ENCODE assay signal across 10 mouse cellular contexts in the genomic region with DNA sequence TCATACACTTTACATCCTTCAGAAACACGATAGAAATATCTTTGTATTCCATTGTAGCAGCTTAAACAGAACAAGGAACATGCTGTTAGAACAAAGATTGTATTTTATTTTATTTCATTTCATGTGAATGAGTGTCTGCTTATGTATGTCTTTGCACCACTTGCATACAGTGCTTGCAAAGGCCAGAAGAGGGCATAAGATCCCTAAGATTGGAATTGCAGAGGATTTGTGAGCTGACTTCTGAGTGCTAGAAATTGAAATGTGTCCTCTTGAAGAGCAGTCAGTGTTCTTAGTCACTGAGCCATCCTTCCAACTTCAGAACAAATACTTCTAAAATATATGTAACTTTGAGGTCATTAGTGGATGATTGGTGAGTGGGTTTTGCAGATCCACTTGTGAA. TPM values are rescaled to one million over a fixed set of nuclear protein-coding genes. Genes with fewer than 3 reads are reported as not detected.
DNase-seq lines count a peak whose midpoint lies in the region; ATAC-seq lines count a peak whose summit lies in the region.
"Had no signal": no experiment of that assay in that cellular context is flagged by ENCODE, and none has a peak within 500 bp of the region (broad histone marks: within the 10 kb centered on the region; RNA-seq: fewer than 3 reads in every experiment).

No protein-coding gene starts in this region.

- no peak overlapping the region for H3K4me3 ChIP-seq in forebrain, embryonic 14.5 days (ENCODE audit: low read depth, low read length)
- no peak overlapping the region for H3K4me3 ChIP-seq in forebrain, embryonic 13.5 days
- H3K4me3 ChIP-seq: limb, embryonic 13.5 days had no signal

- no peak for ATAC-seq in forebrain, embryonic 14.5 days
- ATAC-seq in forebrain, embryonic 13.5 days = no peak
- no peak for ATAC-seq in megakaryocyte, adult 5-6 weeks (ENCODE audit: poor library complexity, severe bottlenecking)

- no peak overlapping the region for H3K9ac ChIP-seq in forebrain, embryonic 14.5 days (ENCODE audit: low read length)
- no peak overlapping the region for H3K9ac ChIP-seq in forebrain, embryonic 13.5 days
- H3K9ac ChIP-seq: limb, embryonic 13.5 days had no signal

- WGBS in forebrain, embryonic 14.5 days = 60% methylated on average over 1 of the region's 1 CpGs
- 69% methylated on average over 1 of the region's 1 CpGs for WGBS in forebrain, embryonic 13.5 days

- H3K9me3 ChIP-seq in forebrain, embryonic 14.5 days (replicated peaks; ENCODE audit: control insufficient read depth, low read length) = no peaks in the 10 kb centered on the region
- H3K9me3 ChIP-seq in forebrain, embryonic 13.5 days (replicated peaks) = no peaks in the 10 kb centered on the region
- H3K9me3 ChIP-seq: G1E; limb, embryonic 13.5 days had no signal

- DNase-seq in forebrain, embryonic 14.5 days (ENCODE audit: low spot score) = peak; percentile 16
- DNase-seq in layer of hippocampus, adult 9-10 months (ENCODE audit: low spot score) = peak; percentile 22
- DNase-seq in layer of hippocampus, adult 9-11 months = no peak
- DNase-seq in NIH3T3 (ENCODE audit: low read depth) = peak; percentile 42
- DNase-seq in lung, postnatal 25 days (ENCODE audit: low spot score) = peak; percentile 39
- no peak for DNase-seq in adrenal gland, postnatal 14 days

- H3K27me3 ChIP-seq in forebrain, embryonic 14.5 days (replicated peaks; ENCODE audit: control insufficient read depth, insufficient read depth, low read length) = no peaks in the 10 kb centered on the region
- no peaks in the 10 kb centered on the region for H3K27me3 ChIP-seq in forebrain, embryonic 13.5 days
- H3K27me3 ChIP-seq: limb, embryonic 13.5 days had no signal

- H3K4me1 ChIP-seq in forebrain, embryonic 14.5 days (ENCODE audit: control insufficient read depth, insufficient read depth, low read length) = no peaks in the 10 kb centered on the region
- H3K4me1 ChIP-seq in forebrain, embryonic 13.5 days = no peaks in the 10 kb centered on the region
- H3K4me1 ChIP-seq: limb, embryonic 13.5 days had no signal

- no peak overlapping the region for H3K27ac ChIP-seq in forebrain, embryonic 14.5 days (ENCODE audit: low read depth, low read length)
- no peak overlapping the region for H3K27ac ChIP-seq in forebrain, embryonic 13.5 days
- H3K27ac ChIP-seq: limb, embryonic 13.5 days had no signal

- H3K4me2 ChIP-seq in forebrain, embryonic 14.5 days (ENCODE audit: low read length) = no peak overlapping the region
- H3K4me2 ChIP-seq in forebrain, embryonic 13.5 days = no peak overlapping the region
- H3K4me2 ChIP-seq: limb, embryonic 13.5 days had no signal

- H3K36me3 ChIP-seq in forebrain, embryonic 14.5 days (ENCODE audit: control insufficient read depth, insufficient read depth, low read length) = no peaks in the 10 kb centered on the region
- no peaks in the 10 kb centered on the region for H3K36me3 ChIP-seq in forebrain, embryonic 13.5 days (ENCODE audit: poor library complexity, severe bottlenecking)

RNA-seq across cellular contexts. Expression of a gene that starts 27.0 kb away (rescaled TPM):
- polyA plus RNA-seq in forebrain, embryonic 14.5 days (2014; fragmentation: Nextera tagmentation; extraction: Ambion mirVana) = 27.2 and 27.9 TPM in 2 replicates
- 28.1 and 30.2 TPM in 2 replicates for polyA plus RNA-seq in forebrain, embryonic 13.5 days (2015; fragmentation: Nextera tagmentation; extraction: Ambion mirVana)
- total RNA-seq in megakaryocyte, adult 5-6 weeks (2015) = 34.5 and 36.8 TPM in 2 replicates
- total RNA-seq in megakaryocyte, adult 5-6 weeks (2017) = 29.9 and 30.7 TPM in 2 replicates
- total RNA-seq in adrenal gland, postnatal 14 days (2021) = 34.5 and 42.0 TPM in 2 replicates

RNA-seq across cellular contexts. Expression of a gene that starts 27.1 kb away (rescaled TPM):
- 8.0 and 9.7 TPM in 2 replicates for polyA plus RNA-seq in forebrain, embryonic 14.5 days (2014; fragmentation: Nextera tagmentation; extraction: Ambion mirVana)
- polyA plus RNA-seq in forebrain, embryonic 13.5 days (2015; fragmentation: Nextera tagmentation; extraction: Ambion mirVana) = 8.7 and 10.7 TPM in 2 replicates
- 40.4 and 40.9 TPM in 2 replicates for total RNA-seq in megakaryocyte, adult 5-6 weeks (2015)
- 34.0 and 40.5 TPM in 2 replicates for total RNA-seq in megakaryocyte, adult 5-6 weeks (2017)
- total RNA-seq in adrenal gland, postnatal 14 days (2021) = 9.2 and 12.7 TPM in 2 replicates

Comparison
In these comparisons a context has a peak if more than half of its experiments do, and no peak if none do; other contexts are left out.
1. DNase-seq: peak in forebrain, embryonic 14.5 days (single experiment), layer of hippocampus, adult 9-10 months (single experiment), NIH3T3 (single experiment) and lung, postnatal 25 days (single experiment); none in layer of hippocampus, adult 9-11 months (single experiment) and adrenal gland, postnatal 14 days (single experiment).